Comparison of ENCODE assay signal across 8 mouse cellular contexts in genomic region chr19:53852699-53853451, GRCm38 (mm10). TPM values are rescaled to one million over a fixed set of nuclear protein-coding genes. Genes with fewer than 3 reads are reported as not detected.
DNase-seq lines count a peak whose midpoint lies in the region; ATAC-seq and TF ChIP-seq lines count a peak whose summit lies in the region.

No protein-coding gene starts in this region.

- no peak for TF ChIP-seq CTCF in lung, adult 2 months (IDR thresholded peaks at IDR 0.05; ENCODE audit: insufficient read depth, low read length)
- TF ChIP-seq CTCF in intestine, postnatal 0 days (IDR thresholded peaks at IDR 0.05; ENCODE audit: low read depth): no peak

- peak overlapping the region; percentile 85 for H3K27ac ChIP-seq in embryonic facial prominence, embryonic 15.5 days (replicated peaks)
- H3K27ac ChIP-seq in intestine, postnatal 0 days (ENCODE audit: low read depth, low read length): no peak overlapping the region
- H3K27ac ChIP-seq in neural tube, embryonic 11.5 days (ENCODE audit: low read depth, low read length): peak overlapping the region; percentile 65; the same call in 1 of the 2 replicates

- peak; percentile 26 to 58 for DNase-seq in lung, adult 18-20 months
- no peak for DNase-seq in lung, adult 2 months
- DNase-seq in left cerebral cortex, adult 9 months (ENCODE audit: low spot score in 2 of 2): peak; percentile 53 to 78
- peak; percentile 60 for DNase-seq in neural tube, embryonic 11.5 days (ENCODE audit: low spot score)
- DNase-seq in testis, postnatal 14 days (ENCODE audit: low spot score): peak; percentile 73
- no peak for DNase-seq in spleen, adult 12 weeks (ENCODE audit: low spot score)

- H3K9ac ChIP-seq in embryonic facial prominence, embryonic 15.5 days: no peak overlapping the region
- H3K9ac ChIP-seq in intestine, postnatal 0 days (ENCODE audit: low read depth, low read length): no peak overlapping the region
- H3K9ac ChIP-seq in neural tube, embryonic 11.5 days (ENCODE audit: low read length): no peak overlapping the region

- no peaks in the 10 kb centered on the region for H3K36me3 ChIP-seq in embryonic facial prominence, embryonic 15.5 days
- no peaks in the 10 kb centered on the region for H3K36me3 ChIP-seq in intestine, postnatal 0 days (ENCODE audit: control insufficient read depth, insufficient read depth)
- no peaks in the 10 kb centered on the region for H3K36me3 ChIP-seq in neural tube, embryonic 11.5 days (ENCODE audit: control insufficient read depth, insufficient read depth, low read length)

- H3K4me3 ChIP-seq in lung, adult 2 months (replicated peaks; ENCODE audit: extremely low read depth, low read depth, low read length): no peak overlapping the region
- no peak overlapping the region for H3K4me3 ChIP-seq in embryonic facial prominence, embryonic 15.5 days (replicated peaks)
- H3K4me3 ChIP-seq in intestine, postnatal 0 days (ENCODE audit: low read depth, low read length): no peak overlapping the region
- no peak overlapping the region for H3K4me3 ChIP-seq in neural tube, embryonic 11.5 days (ENCODE audit: low read depth, low read length)

- H3K9me3 ChIP-seq in embryonic facial prominence, embryonic 15.5 days (replicated peaks): no peaks in the 10 kb centered on the region
- no peaks in the 10 kb centered on the region for H3K9me3 ChIP-seq in intestine, postnatal 0 days (ENCODE audit: control insufficient read depth)
- H3K9me3 ChIP-seq in neural tube, embryonic 11.5 days (ENCODE audit: control insufficient read depth, low read length): no peaks in the 10 kb centered on the region

- no peaks in the 10 kb centered on the region for H3K27me3 ChIP-seq in embryonic facial prominence, embryonic 15.5 days
- no peaks in the 10 kb centered on the region for H3K27me3 ChIP-seq in intestine, postnatal 0 days (replicated peaks; ENCODE audit: control insufficient read depth, insufficient read depth, low read length)
- H3K27me3 ChIP-seq in neural tube, embryonic 11.5 days (ENCODE audit: control insufficient read depth, insufficient read depth, low read length): no peaks in the 10 kb centered on the region

- H3K4me1 ChIP-seq in lung, adult 2 months (ENCODE audit: control insufficient read depth, insufficient read depth, low read length): peaks cover 3% of the 10 kb centered on the region
- peaks cover 61% of the 10 kb centered on the region for H3K4me1 ChIP-seq in embryonic facial prominence, embryonic 15.5 days
- 0 out of 2 replicates have a peak, but pooled peaks cover 9% of the 10 kb centered on the region for H3K4me1 ChIP-seq in intestine, postnatal 0 days (replicated peaks; ENCODE audit: control insufficient read depth, insufficient read depth, low read length)
- peaks cover 9% of the 10 kb centered on the region for H3K4me1 ChIP-seq in neural tube, embryonic 11.5 days (ENCODE audit: control insufficient read depth, insufficient read depth, low read length)

- 53% methylated on average over 15 of the region's 15 CpGs for WGBS in lung, adult 2 months
- 34% methylated on average over 15 of the region's 15 CpGs for WGBS in embryonic facial prominence, embryonic 15.5 days
- 49% methylated on average over 15 of the region's 15 CpGs for WGBS in intestine, postnatal 0 days
- WGBS in neural tube, embryonic 11.5 days: 39% methylated on average over 15 of the region's 15 CpGs

- peak overlapping the region; percentile 32 for H3K4me2 ChIP-seq in embryonic facial prominence, embryonic 15.5 days (replicated peaks)
- no peak overlapping the region for H3K4me2 ChIP-seq in intestine, postnatal 0 days (replicated peaks; ENCODE audit: low read depth)
- H3K4me2 ChIP-seq in neural tube, embryonic 11.5 days (ENCODE audit: low read depth): peak overlapping the region; percentile 22; the same call in 1 of the 2 replicates

- peak; percentile 53 for ATAC-seq in embryonic facial prominence, embryonic 15.5 days (ENCODE audit: insufficient number of reproducible peaks, low FRiP score, low TSS enrichment, low read depth)
- 0 out of 2 replicates have a peak, but pooled peaks have one; percentile 9 for ATAC-seq in intestine, postnatal 0 days
- ATAC-seq in neural tube, embryonic 11.5 days (ENCODE audit: insufficient read depth, low FRiP score, low TSS enrichment): peak; percentile 89

- TF ChIP-seq POLR2A in lung, adult 2 months (IDR thresholded peaks at IDR 0.05; ENCODE audit: borderline replicate concordance, extremely low read depth, low read depth, low read length): no peak

RNA-seq across cellular contexts. Expression of gene Pdcd4, which starts 39.2 kb away (rescaled TPM):
- polyA plus RNA-seq in lung, adult 2 months (2012; rRNA removed): 4.1 and 8.0 TPM in 2 replicates
- polyA plus RNA-seq in embryonic facial prominence, embryonic 15.5 days (2015; fragmentation: Nextera tagmentation; extraction: Ambion mirVana): 111 and 122 TPM in 2 replicates
- polyA plus RNA-seq in intestine, postnatal 0 days (2015; fragmentation: Nextera tagmentation; extraction: Ambion mirVana): 65.5 and 75.2 TPM in 2 replicates
- 62.0 and 63.6 TPM in 2 replicates for polyA plus RNA-seq in neural tube, embryonic 11.5 days (2014; fragmentation: Nextera tagmentation; extraction: Ambion mirVana)

Comparison
In these comparisons a context has a peak if more than half of its experiments do, and no peak if none do; other contexts are left out.
1. DNase-seq: peak in lung, adult 18-20 months (2 of 2), left cerebral cortex, adult 9 months (2 of 2), neural tube, embryonic 11.5 days (single experiment) and testis, postnatal 14 days (single experiment); none in lung, adult 2 months (single experiment) and spleen, adult 12 weeks (single experiment).
2. ATAC-seq: peak in every context shown above with its lines; median percentile 89 in neural tube, embryonic 11.5 days; 53 in embryonic facial prominence, embryonic 15.5 days; 9 in intestine, postnatal 0 days.